Mouse (Mus musculus) kidney, adult 2 months (tissue): ENCODE results near the gene Gm10024.

Source experiments
- CTCF ChIP-seq: fragments of 200-500 bp; conservative IDR thresholded peaks from 2 replicates; pipeline ENCODE4 v1.5.1; 2011; ENCODE audit warnings: low read depth, mild to moderate bottlenecking, control low read depth, low read length, moderate library complexity, mixed read lengths; ENCODE audit not compliant: insufficient read depth, insufficient read length
- POLR2A ChIP-seq: fragments of 200-500 bp; IDR thresholded peaks from one replicate; pipeline ENCODE4 v1.6.1; 2011; ENCODE audit warnings: low read depth, low read length, control low read depth

DNA sequence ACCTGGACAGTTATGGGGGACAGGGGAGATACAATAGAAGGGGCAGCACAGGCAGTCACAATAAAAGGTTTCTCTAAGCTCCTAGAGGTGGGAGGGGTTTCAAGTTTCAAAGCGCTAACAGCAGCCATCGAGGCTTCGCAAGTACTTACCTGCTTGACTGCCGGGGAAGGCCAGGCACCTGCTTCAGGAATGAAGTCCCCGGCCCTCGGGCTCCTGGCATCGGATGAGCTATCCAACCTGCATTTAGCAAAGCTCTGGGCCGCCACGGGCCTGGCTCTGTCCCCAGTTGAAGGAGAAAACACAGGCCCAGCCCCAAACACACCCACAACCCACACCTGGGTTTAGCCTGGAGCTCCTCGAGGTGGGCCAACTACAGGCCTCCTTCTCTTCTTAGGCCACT, 24.2 kb upstream of the Gm10024 start:
- TF ChIP-seq POLR2A (no peak), CTCF (no peak)
